ENCODE assay signal across 8 mouse cellular contexts in genomic region chr7:102246265-102246664, GRCm38 (mm10). TPM values are rescaled to one million over a fixed set of nuclear protein-coding genes. Genes with fewer than 3 reads are reported as not detected.
A peak's percentile ranks its signal among the peaks of the same experiment; 100 is the strongest.
DNase-seq lines count a peak whose midpoint lies in the region; ATAC-seq lines count a peak whose summit lies in the region.

No protein-coding gene starts in this region.

- 54% methylated on average over 6 of the region's 6 CpGs for WGBS in heart, embryonic 13.5 days
- 57% methylated on average over 6 of the region's 6 CpGs for WGBS in midbrain, embryonic 10.5 days
- WGBS in midbrain, embryonic 15.5 days, result 59% methylated on average over 6 of the region's 6 CpGs
- 44% methylated on average over 6 of the region's 6 CpGs for WGBS in intestine, embryonic 16.5 days
- 43% methylated on average over 6 of the region's 6 CpGs for WGBS in stomach, embryonic 14.5 days

- peak overlapping the region; percentile 10; the same call in 1 of the 2 replicates for H3K4me3 ChIP-seq in heart, embryonic 13.5 days
- H3K4me3 ChIP-seq in midbrain, embryonic 10.5 days, result no peak overlapping the region; the same call in 1 of the 2 replicates
- no peak overlapping the region for H3K4me3 ChIP-seq in midbrain, embryonic 15.5 days
- no peak overlapping the region for H3K4me3 ChIP-seq in intestine, embryonic 16.5 days (ENCODE audit: low read length)
- no peak overlapping the region for H3K4me3 ChIP-seq in stomach, embryonic 14.5 days (ENCODE audit: low read depth, low read length)

- H3K27ac ChIP-seq in heart, embryonic 13.5 days (replicated peaks), result peak overlapping the region; percentile 44
- H3K27ac ChIP-seq in midbrain, embryonic 10.5 days (replicated peaks), result peak overlapping the region; percentile 67
- H3K27ac ChIP-seq in midbrain, embryonic 15.5 days, result no peak overlapping the region
- H3K27ac ChIP-seq in intestine, embryonic 16.5 days (ENCODE audit: low read length), result peak overlapping the region; percentile 31
- 0 out of 2 replicates have a peak overlapping the region, but pooled peaks have one; percentile 10 for H3K27ac ChIP-seq in stomach, embryonic 14.5 days (ENCODE audit: low read length)

- H3K4me1 ChIP-seq in heart, embryonic 13.5 days, result peaks cover 81% of the 10 kb centered on the region
- peaks cover 59% of the 10 kb centered on the region for H3K4me1 ChIP-seq in midbrain, embryonic 10.5 days
- H3K4me1 ChIP-seq in midbrain, embryonic 15.5 days, result peaks cover 18% of the 10 kb centered on the region
- H3K4me1 ChIP-seq in intestine, embryonic 16.5 days (ENCODE audit: control insufficient read depth, insufficient read depth, low read length), result peaks cover 71% of the 10 kb centered on the region
- H3K4me1 ChIP-seq in stomach, embryonic 14.5 days (ENCODE audit: control insufficient read depth, insufficient read depth, low read length), result peaks cover 36% of the 10 kb centered on the region

- H3K9ac ChIP-seq in heart, embryonic 13.5 days, result peak overlapping the region; percentile 95
- no peak overlapping the region for H3K9ac ChIP-seq in midbrain, embryonic 15.5 days
- H3K9ac ChIP-seq in intestine, embryonic 16.5 days (ENCODE audit: low read depth, low read length), result peak overlapping the region; percentile 14; the same call in 1 of the 2 replicates
- 0 out of 2 replicates have a peak overlapping the region, but pooled peaks have one; percentile 21 for H3K9ac ChIP-seq in stomach, embryonic 14.5 days (replicated peaks; ENCODE audit: low read depth, low read length)

- H3K9me3 ChIP-seq in heart, embryonic 13.5 days, result no peaks in the 10 kb centered on the region
- no peaks in the 10 kb centered on the region for H3K9me3 ChIP-seq in midbrain, embryonic 10.5 days (replicated peaks)
- H3K9me3 ChIP-seq in midbrain, embryonic 15.5 days, result no peaks in the 10 kb centered on the region
- H3K9me3 ChIP-seq in intestine, embryonic 16.5 days (ENCODE audit: control insufficient read depth, low read length), result no peaks in the 10 kb centered on the region
- H3K9me3 ChIP-seq in stomach, embryonic 14.5 days (ENCODE audit: control insufficient read depth, low read depth, low read length), result no peaks in the 10 kb centered on the region

- no peak for DNase-seq in heart, adult 18-20 months
- no peak for DNase-seq in midbrain, embryonic 10.5 days (ENCODE audit: low spot score)
- DNase-seq in frontal cortex, postnatal 25 days (ENCODE audit: low spot score in 2 of 2), result no peak
- no peak for DNase-seq in gastrocnemius, postnatal 36 days

- peaks cover 13% of the 10 kb centered on the region for H3K36me3 ChIP-seq in heart, embryonic 13.5 days
- H3K36me3 ChIP-seq in midbrain, embryonic 10.5 days, result peaks cover 19% of the 10 kb centered on the region
- no peaks in the 10 kb centered on the region for H3K36me3 ChIP-seq in midbrain, embryonic 15.5 days (replicated peaks)
- no peaks in the 10 kb centered on the region for H3K36me3 ChIP-seq in intestine, embryonic 16.5 days (ENCODE audit: control insufficient read depth, insufficient read depth, low read length)
- H3K36me3 ChIP-seq in stomach, embryonic 14.5 days (ENCODE audit: control insufficient read depth, insufficient read depth, low read length), result no peaks in the 10 kb centered on the region

- ATAC-seq in heart, embryonic 13.5 days (ENCODE audit: extremely low read depth, insufficient number of reproducible peaks, low FRiP score, low TSS enrichment), result no peak
- ATAC-seq in midbrain, embryonic 15.5 days (replicated peaks), result no peak
- no peak for ATAC-seq in intestine, embryonic 16.5 days
- no peak for ATAC-seq in stomach, embryonic 14.5 days (ENCODE audit: insufficient number of reproducible peaks, insufficient read depth, low FRiP score, low read depth)

- peak overlapping the region; percentile 78 for H3K4me2 ChIP-seq in heart, embryonic 13.5 days
- no peak overlapping the region for H3K4me2 ChIP-seq in midbrain, embryonic 15.5 days
- H3K4me2 ChIP-seq in intestine, embryonic 16.5 days (ENCODE audit: low read depth, low read length), result peak overlapping the region; percentile 84; the same call in 1 of the 2 replicates
- H3K4me2 ChIP-seq in stomach, embryonic 14.5 days (replicated peaks; ENCODE audit: low read depth, low read length), result 0 out of 2 replicates have a peak overlapping the region, but pooled peaks have one; percentile 10

- no peaks in the 10 kb centered on the region for H3K27me3 ChIP-seq in heart, embryonic 13.5 days (replicated peaks)
- no peaks in the 10 kb centered on the region for H3K27me3 ChIP-seq in midbrain, embryonic 10.5 days (ENCODE audit: low read depth, poor library complexity, severe bottlenecking)
- H3K27me3 ChIP-seq in midbrain, embryonic 15.5 days (replicated peaks), result no peaks in the 10 kb centered on the region
- H3K27me3 ChIP-seq in intestine, embryonic 16.5 days (replicated peaks; ENCODE audit: control insufficient read depth, insufficient read depth, low read length), result no peaks in the 10 kb centered on the region
- H3K27me3 ChIP-seq in stomach, embryonic 14.5 days (ENCODE audit: control insufficient read depth, insufficient read depth, low read length), result no peaks in the 10 kb centered on the region

- intact Hi-C loops in gastrocnemius, postnatal 36 days (cut with DNase I), result no loop called here

RNA-seq across cellular contexts. Expression of gene Rhog, which starts 9.6 kb away (rescaled TPM):
- 43.8 and 46.5 TPM in 2 replicates for polyA plus RNA-seq in heart, embryonic 13.5 days (2015; fragmentation: Nextera tagmentation; extraction: Ambion mirVana)
- 10 to 100 TPM; 19.6 to 26.9 TPM for total RNA-seq in heart, adult 18-20 months (2021)
- 34.8 and 34.9 TPM in 2 replicates for polyA plus RNA-seq in midbrain, embryonic 10.5 days (2016; fragmentation: Nextera tagmentation; extraction: Ambion mirVana)
- polyA plus RNA-seq in midbrain, embryonic 15.5 days (2015; fragmentation: Nextera tagmentation; extraction: Ambion mirVana), result 15.1 and 16.1 TPM in 2 replicates
- 69.4 and 71.3 TPM in 2 replicates for polyA plus RNA-seq in intestine, embryonic 16.5 days (2015; fragmentation: Nextera tagmentation; extraction: Ambion mirVana)
- 61.6 and 65.1 TPM in 2 replicates for polyA plus RNA-seq in stomach, embryonic 14.5 days (2014; fragmentation: Nextera tagmentation; extraction: Ambion mirVana)
- total RNA-seq in gastrocnemius, postnatal 36 days (2021), result 10 to 100 TPM; 15.6 to 15.7 TPM

RNA-seq across cellular contexts. Expression of gene Stim1, which starts 21.3 kb away (rescaled TPM):
- 11.7 and 13.0 TPM in 2 replicates for polyA plus RNA-seq in heart, embryonic 13.5 days (2015; fragmentation: Nextera tagmentation; extraction: Ambion mirVana)
- total RNA-seq in heart, adult 18-20 months (2021), result 10 to 100 TPM; 20.7 to 25.8 TPM
- 11.7 and 12.4 TPM in 2 replicates for polyA plus RNA-seq in midbrain, embryonic 10.5 days (2016; fragmentation: Nextera tagmentation; extraction: Ambion mirVana)
- 12.6 and 13.1 TPM in 2 replicates for polyA plus RNA-seq in midbrain, embryonic 15.5 days (2015; fragmentation: Nextera tagmentation; extraction: Ambion mirVana)
- 20.9 and 21.1 TPM in 2 replicates for polyA plus RNA-seq in intestine, embryonic 16.5 days (2015; fragmentation: Nextera tagmentation; extraction: Ambion mirVana)
- 24.9 and 25.6 TPM in 2 replicates for polyA plus RNA-seq in stomach, embryonic 14.5 days (2014; fragmentation: Nextera tagmentation; extraction: Ambion mirVana)
- total RNA-seq in gastrocnemius, postnatal 36 days (2021), result 100 to 1,000 TPM; 155 to 167 TPM

RNA-seq across cellular contexts. Expression of gene Pgap2, which starts 36.3 kb away (rescaled TPM):
- 56.3 and 61.3 TPM in 2 replicates for polyA plus RNA-seq in heart, embryonic 13.5 days (2015; fragmentation: Nextera tagmentation; extraction: Ambion mirVana)
- total RNA-seq in heart, adult 18-20 months (2021), result 10 to 100 TPM; 77.6 to 82.5 TPM
- 48.7 and 49.2 TPM in 2 replicates for polyA plus RNA-seq in midbrain, embryonic 10.5 days (2016; fragmentation: Nextera tagmentation; extraction: Ambion mirVana)
- polyA plus RNA-seq in midbrain, embryonic 15.5 days (2015; fragmentation: Nextera tagmentation; extraction: Ambion mirVana), result 59.2 and 59.5 TPM in 2 replicates
- 121 and 126 TPM in 2 replicates for polyA plus RNA-seq in intestine, embryonic 16.5 days (2015; fragmentation: Nextera tagmentation; extraction: Ambion mirVana)
- polyA plus RNA-seq in stomach, embryonic 14.5 days (2014; fragmentation: Nextera tagmentation; extraction: Ambion mirVana), result 99.0 and 103 TPM in 2 replicates
- 10 to 100 TPM; 23.3 to 25.4 TPM for total RNA-seq in gastrocnemius, postnatal 36 days (2021)

RNA-seq across cellular contexts. Expression of gene Nup98, which starts 36.3 kb away (rescaled TPM):
- 21.1 and 22.0 TPM in 2 replicates for polyA plus RNA-seq in heart, embryonic 13.5 days (2015; fragmentation: Nextera tagmentation; extraction: Ambion mirVana)
- 10 to 100 TPM; 31.0 to 35.4 TPM for total RNA-seq in heart, adult 18-20 months (2021)
- 43.9 and 44.4 TPM in 2 replicates for polyA plus RNA-seq in midbrain, embryonic 10.5 days (2016; fragmentation: Nextera tagmentation; extraction: Ambion mirVana)
- polyA plus RNA-seq in midbrain, embryonic 15.5 days (2015; fragmentation: Nextera tagmentation; extraction: Ambion mirVana), result 19.6 and 21.5 TPM in 2 replicates
- 27.5 and 27.9 TPM in 2 replicates for polyA plus RNA-seq in intestine, embryonic 16.5 days (2015; fragmentation: Nextera tagmentation; extraction: Ambion mirVana)
- polyA plus RNA-seq in stomach, embryonic 14.5 days (2014; fragmentation: Nextera tagmentation; extraction: Ambion mirVana), result 51.6 and 53.5 TPM in 2 replicates
- 10 to 100 TPM; 20.8 to 22.6 TPM for total RNA-seq in gastrocnemius, postnatal 36 days (2021)
